Mouse (Mus musculus) gastrocnemius, postnatal 10 days (tissue): ENCODE data around the gene Strip1. TPM values are rescaled to one million over a fixed set of nuclear protein-coding genes. Genes with fewer than 3 reads are reported as not detected.

Source experiments
- DNase-seq: peaks from one replicate; pipeline ENCODE4 v3.0.0; 2021; ENCODE audit warnings: mixed read lengths
- total RNA-seq, 2 experiments: library from RNA; stranded (reverse); gene quantifications; 2 replicates each; pipeline ENCODE4 v1.2.3; 2021

Gene Strip1
- total RNA-seq, 2 experiments from 2014 or later, result 21.4 to 24.1 TPM

GRCm38 (mm10) chr3:107627641-107628040 lies 3.9 kb downstream of the Strip1 start:
- no peak for DNase-seq

GRCm38 (mm10) chr3:107626751-107627150 lies 4.7 kb downstream of the Strip1 start:
- DNase-seq, result no peak

GRCm38 (mm10) chr3:107625536-107625935 lies 6.0 kb downstream of the Strip1 start:
- no peak for DNase-seq

- no peak for DNase-seq
Measured at GRCm38 (mm10) chr3:107624424-107624823, 7.1 kb downstream of the Strip1 start.

GRCm38 (mm10) chr3:107622537-107622936 lies 9.0 kb downstream of the Strip1 start:
- DNase-seq, result no peak

GRCm38 (mm10) chr3:107621286-107622075 lies 10.0 kb downstream of the Strip1 start:
- no peak for DNase-seq

- no peak for DNase-seq
Measured at GRCm38 (mm10) chr3:107619911-107620310, 11.6 kb downstream of the Strip1 start.

GRCm38 (mm10) chr3:107617800-107618199 lies 13.7 kb downstream of the Strip1 start:
- no peak for DNase-seq

- DNase-seq, result peak; percentile 71
Measured at GRCm38 (mm10) chr3:107612902-107613525, 18.5 kb downstream of the Strip1 start.

- no peak for DNase-seq
Measured at GRCm38 (mm10) chr3:107611394-107611793, 20.1 kb downstream of the Strip1 start.

GRCm38 (mm10) chr3:107609376-107609775 lies 22.1 kb downstream of the Strip1 start:
- DNase-seq, result no peak

- no peak for DNase-seq
Measured at GRCm38 (mm10) chr3:107608808-107609207, 22.7 kb downstream of the Strip1 start.

GRCm38 (mm10) chr3:107607221-107607620 lies 24.3 kb downstream of the Strip1 start:
- DNase-seq, result no peak

- peak; percentile 64 for DNase-seq
Measured at GRCm38 (mm10) chr3:107605304-107605703, 26.2 kb downstream of the Strip1 start.

- no peak for DNase-seq
Measured at GRCm38 (mm10) chr3:107600127-107600526, 31.4 kb downstream of the Strip1 start.

- DNase-seq, result no peak
Measured at GRCm38 (mm10) chr3:107597586-107598389, 33.7 kb downstream of the Strip1 start.

- no peak for DNase-seq
Measured at GRCm38 (mm10) chr3:107597134-107597533, 34.4 kb downstream of the Strip1 start.

GRCm38 (mm10) chr3:107596559-107596958 lies 34.9 kb downstream of the Strip1 start:
- DNase-seq, result no peak

- DNase-seq, result no peak
Measured at GRCm38 (mm10) chr3:107595938-107596461, 35.5 kb downstream of the Strip1 start.

GRCm38 (mm10) chr3:107595264-107595937 lies 36.1 kb downstream of the Strip1 start:
- DNase-seq, result peak; percentile 31

GRCm38 (mm10) chr3:107594662-107595263 lies 36.7 kb downstream of the Strip1 start, which contains the start of gene Alx3:
Gene Alx3 (plus strand): TSS chr3:107595031.
- no peak for DNase-seq
